11 mouse cellular contexts compared by ENCODE assay signal in the genomic region with DNA sequence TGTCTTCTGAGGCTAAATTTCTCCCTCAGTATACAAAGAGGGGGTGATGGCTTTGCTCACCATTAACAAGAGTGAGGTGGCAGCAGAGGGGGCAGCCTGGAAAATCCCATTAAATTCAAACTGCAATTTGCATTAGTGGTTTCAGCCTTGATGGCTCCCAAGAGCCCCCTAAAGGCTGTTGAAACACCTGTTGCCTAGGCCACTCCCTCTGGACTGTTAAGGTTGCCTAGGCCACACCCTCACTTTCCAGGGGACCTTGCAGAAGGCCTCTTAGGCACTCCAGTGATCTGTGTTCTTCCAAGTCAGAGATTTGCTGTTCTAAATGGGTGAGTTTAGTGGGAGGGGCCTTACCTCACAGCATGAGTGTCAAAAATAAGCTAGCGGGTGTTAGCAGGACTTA.
DNase-seq lines count a peak whose midpoint lies in the region; ATAC-seq lines count a peak whose summit lies in the region.
"Had no signal": no experiment of that assay in that cellular context is flagged by ENCODE, and none has a peak within 500 bp of the region (broad histone marks: within the 10 kb centered on the region; RNA-seq: fewer than 3 reads in every experiment).

No protein-coding gene starts in this region.

- no peak overlapping the region for H3K9ac ChIP-seq in heart, embryonic 15.5 days
- no peak overlapping the region for H3K9ac ChIP-seq in hindbrain, embryonic 13.5 days

- no peak for DNase-seq in heart, postnatal 25 days (ENCODE audit: low spot score)
- DNase-seq in ES-CJ7 (ENCODE audit: low read depth, low spot score) (peak; percentile 54), adipocyte (ENCODE audit: low spot score) (no peak)
- no peak for DNase-seq in urinary bladder, postnatal 36 days (ENCODE audit: low spot score in 2 of 2)
- no peak for DNase-seq in urinary bladder, postnatal 4 days (ENCODE audit: low spot score in 2 of 2)
- DNase-seq: gastrocnemius, postnatal 10 days had no signal

- H3K4me2 ChIP-seq in heart, embryonic 15.5 days, result no peak overlapping the region
- H3K4me2 ChIP-seq in hindbrain, embryonic 13.5 days, result no peak overlapping the region

- no peaks in the 10 kb centered on the region for H3K27me3 ChIP-seq in heart, embryonic 15.5 days
- H3K27me3 ChIP-seq in hindbrain, embryonic 13.5 days, result no peaks in the 10 kb centered on the region
- H3K27me3 ChIP-seq: megakaryocyte, embryonic 14.5 days had no signal

- H3K27ac ChIP-seq in heart, embryonic 15.5 days, result peak overlapping the region; percentile 21
- H3K27ac ChIP-seq in hindbrain, embryonic 13.5 days, result peak overlapping the region; percentile 91

- no peaks in the 10 kb centered on the region for H3K9me3 ChIP-seq in heart, embryonic 15.5 days (replicated peaks)
- H3K9me3 ChIP-seq in hindbrain, embryonic 13.5 days, result no peaks in the 10 kb centered on the region
- H3K9me3 ChIP-seq: G1E; megakaryocyte, embryonic 14.5 days had no signal

- H3K4me1 ChIP-seq in heart, embryonic 15.5 days (replicated peaks), result peaks cover 78% of the 10 kb centered on the region
- H3K4me1 ChIP-seq in hindbrain, embryonic 13.5 days (replicated peaks), result peaks cover 91% of the 10 kb centered on the region

- intact Hi-C loops in heart, postnatal 25 days (cut with DNase I), result loop anchor here (5.0 kb wide), 1 partner anchor 36 kb away; no protein-coding TSS in a partner anchor

- H3K4me3 ChIP-seq in heart, embryonic 15.5 days, result no peak overlapping the region
- H3K4me3 ChIP-seq in hindbrain, embryonic 13.5 days, result no peak overlapping the region
- H3K4me3 ChIP-seq: megakaryocyte, embryonic 14.5 days had no signal

- H3K36me3 ChIP-seq in heart, embryonic 15.5 days, result no peaks in the 10 kb centered on the region
- H3K36me3 ChIP-seq in hindbrain, embryonic 13.5 days, result no peaks in the 10 kb centered on the region

- ATAC-seq in heart, embryonic 15.5 days (replicated peaks; ENCODE audit: insufficient number of reproducible peaks, insufficient read depth, low FRiP score, low read depth), result no peak
- no peak for ATAC-seq in hindbrain, embryonic 13.5 days (ENCODE audit: low FRiP score)
- peak; percentile 68 for ATAC-seq in megakaryocyte-erythroid progenitor cell, adult 5-6 weeks (replicated peaks; ENCODE audit: low FRiP score, low TSS enrichment, poor library complexity, severe bottlenecking)

- WGBS in heart, embryonic 15.5 days, result 71% methylated on average over 1 of the region's 1 CpGs
- WGBS in hindbrain, embryonic 13.5 days, result 75% methylated on average over 1 of the region's 1 CpGs
